Mouse (Mus musculus): ENCODE measurements at regions not wholly inside any gene's neighbourhood (a gene's known extent, or its start where the extent isn't known, plus 50 kb on each side); places are given as distances from the start of the nearest gene placed in this dataset.

GRCm38 (mm10) chrX:99233035-99233434 is 97.1 kb downstream of the Efnb1 start:
- no peak for ATAC-seq (replicated peaks; ENCODE audit: insufficient number of reproducible peaks, low FRiP score, low TSS enrichment, poor library complexity, severe bottlenecking)

- no peak for ATAC-seq (replicated peaks; ENCODE audit: insufficient number of reproducible peaks, low FRiP score, low TSS enrichment, poor library complexity, severe bottlenecking)
Observed at GRCm38 (mm10) chrX:99232331-99232730, 96.4 kb downstream of the Efnb1 start.

GRCm38 (mm10) chrX:99225111-99225752 is 89.3 kb downstream of the Efnb1 start:
- no peak for ATAC-seq (replicated peaks; ENCODE audit: insufficient number of reproducible peaks, low FRiP score, low TSS enrichment, poor library complexity, severe bottlenecking)

DNA sequence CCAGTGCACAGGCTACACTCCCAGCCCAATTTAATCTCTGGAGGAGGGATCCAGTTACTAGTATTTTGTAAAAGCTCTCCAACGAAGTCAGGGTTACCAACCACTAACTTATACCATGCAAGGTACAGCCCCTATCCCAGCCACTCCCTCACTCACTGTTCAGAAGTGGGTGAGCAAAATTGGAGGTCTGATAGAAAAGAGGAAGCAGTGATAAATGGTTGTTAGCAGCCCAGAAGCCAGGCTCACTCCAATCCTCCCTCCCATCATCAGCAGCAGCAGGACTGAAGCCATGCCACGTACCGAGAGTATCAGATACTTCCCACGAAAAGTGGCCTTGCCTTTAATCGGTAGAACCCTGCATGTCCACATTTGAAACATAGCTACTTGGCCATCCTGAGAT is 86.1 kb downstream of the Efnb1 start:
- ATAC-seq (replicated peaks; ENCODE audit: insufficient number of reproducible peaks, low FRiP score, low TSS enrichment, poor library complexity, severe bottlenecking) = no peak

- no peak for ATAC-seq (replicated peaks; ENCODE audit: insufficient number of reproducible peaks, low FRiP score, low TSS enrichment, poor library complexity, severe bottlenecking)
Observed at GRCm38 (mm10) chrX:99220674-99221455, 84.9 kb downstream of the Efnb1 start.

DNA sequence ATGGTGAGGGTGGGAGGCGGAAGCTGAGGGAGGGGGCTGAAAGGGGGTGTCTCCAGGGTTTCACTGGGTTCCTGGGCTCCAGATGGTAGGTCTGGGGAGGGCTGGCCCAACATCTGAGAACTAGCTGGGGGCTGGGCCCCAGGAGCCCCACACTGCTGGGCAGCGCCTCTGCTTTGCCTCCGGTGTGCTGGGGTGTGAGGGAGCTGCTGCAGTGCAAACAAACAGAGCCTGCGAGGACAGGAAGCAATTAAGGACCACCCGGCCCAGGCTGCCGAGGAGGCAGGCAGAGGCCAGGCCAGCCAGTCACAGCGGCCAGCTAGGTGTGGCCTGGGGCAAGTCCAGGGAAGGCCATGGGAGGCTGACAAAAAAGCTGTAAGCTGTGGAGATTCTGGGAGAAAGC is 82.3 kb downstream of the Efnb1 start:
- no peak for ATAC-seq (replicated peaks; ENCODE audit: insufficient number of reproducible peaks, low FRiP score, low TSS enrichment, poor library complexity, severe bottlenecking)

DNA sequence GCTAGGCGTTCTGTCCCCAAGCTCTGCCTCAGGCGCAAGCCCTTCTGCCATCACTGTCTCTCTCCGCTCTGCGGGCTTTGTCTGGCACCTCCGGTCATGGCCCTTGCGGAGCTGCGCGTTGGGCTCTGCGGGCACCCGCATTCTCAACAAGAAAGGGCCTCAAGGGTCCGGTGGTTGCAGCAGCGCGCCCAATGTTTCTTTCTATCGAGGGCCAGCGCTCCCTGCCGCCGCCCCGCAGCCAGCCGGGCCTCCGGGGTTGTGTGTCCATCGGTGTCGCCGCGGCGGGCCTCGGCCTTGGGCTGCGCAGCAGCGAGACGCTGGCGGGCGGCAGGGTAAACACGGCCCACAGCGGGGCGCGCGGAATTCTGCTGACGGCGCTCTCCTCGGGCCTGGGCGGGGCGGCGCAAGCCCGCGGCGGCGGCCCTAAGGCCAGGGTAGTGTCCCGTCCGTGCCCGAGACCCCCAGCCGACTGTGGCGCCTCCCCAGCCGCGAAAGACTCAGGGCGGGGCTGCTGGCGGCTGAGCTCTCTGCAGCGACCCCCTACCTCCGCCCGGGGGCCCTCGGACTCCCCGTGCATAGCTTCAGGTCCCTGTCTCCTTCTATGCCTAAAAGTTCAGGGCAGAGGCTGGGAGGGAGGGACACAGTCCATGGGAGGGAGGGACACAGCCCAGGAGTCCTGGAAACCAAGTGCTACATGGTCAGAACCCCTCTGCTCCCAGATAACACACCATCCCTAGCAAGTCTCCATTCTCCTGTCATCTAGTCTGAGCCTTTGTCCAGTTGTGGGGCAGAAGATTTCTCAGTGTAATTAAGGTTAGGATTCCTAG is 80.9 kb downstream of the Efnb1 start:
- no peak for ATAC-seq (replicated peaks; ENCODE audit: insufficient number of reproducible peaks, low FRiP score, low TSS enrichment, poor library complexity, severe bottlenecking)

GRCm38 (mm10) chrX:99215931-99216330 is 80.0 kb downstream of the Efnb1 start:
- no peak for ATAC-seq (replicated peaks; ENCODE audit: insufficient number of reproducible peaks, low FRiP score, low TSS enrichment, poor library complexity, severe bottlenecking)

DNA sequence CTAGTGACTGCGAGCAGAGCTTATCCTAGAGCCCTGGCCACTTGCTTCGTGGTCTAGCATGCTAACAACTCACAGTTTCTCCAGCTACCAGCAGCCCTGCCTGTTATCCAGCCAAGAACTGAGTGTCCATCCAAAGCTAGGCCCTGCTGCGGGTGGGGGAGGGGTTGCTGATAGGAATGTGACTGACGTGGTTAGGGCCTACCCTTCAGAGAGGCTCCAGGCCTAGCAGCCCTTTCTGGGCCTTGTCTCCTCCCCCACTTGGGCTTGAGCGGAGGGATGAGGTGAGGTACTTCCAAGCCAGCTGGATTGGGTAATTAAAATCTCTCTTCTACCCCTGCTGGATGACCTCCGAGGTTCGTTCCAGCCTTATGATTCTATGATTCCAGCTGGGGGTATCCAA is 79.2 kb downstream of the Efnb1 start:
- no peak for ATAC-seq (replicated peaks; ENCODE audit: insufficient number of reproducible peaks, low FRiP score, low TSS enrichment, poor library complexity, severe bottlenecking)

DNA sequence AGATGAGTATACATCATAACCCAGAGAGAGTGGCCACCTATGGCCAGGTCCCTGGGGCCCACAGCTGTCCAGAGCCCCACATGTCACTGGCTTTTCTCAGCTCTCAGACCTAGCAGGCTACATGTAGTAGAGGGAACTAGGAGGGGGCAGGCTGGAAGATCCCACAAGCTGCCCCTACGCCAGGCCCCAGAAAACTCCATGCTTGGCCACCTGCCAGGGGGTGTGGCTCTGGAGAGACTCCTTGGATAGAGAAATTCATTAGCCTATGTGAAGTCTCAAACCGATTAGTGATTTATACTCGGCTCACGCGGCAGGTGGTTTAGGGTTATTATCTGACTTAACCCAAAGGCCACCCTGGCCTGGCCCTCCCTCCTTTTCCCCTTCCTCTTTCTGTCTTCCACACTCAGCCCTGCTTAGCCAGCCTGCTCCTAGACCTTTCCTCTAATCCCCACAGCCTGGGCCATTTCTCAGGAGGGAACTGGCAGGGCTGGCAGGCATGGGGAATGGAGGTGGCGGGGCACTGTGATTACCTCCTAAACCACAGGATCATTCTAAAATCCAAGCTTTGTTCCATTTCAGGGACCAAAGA is 77.7 kb downstream of the Efnb1 start:
- ATAC-seq (replicated peaks; ENCODE audit: insufficient number of reproducible peaks, low FRiP score, low TSS enrichment, poor library complexity, severe bottlenecking) = no peak

DNA sequence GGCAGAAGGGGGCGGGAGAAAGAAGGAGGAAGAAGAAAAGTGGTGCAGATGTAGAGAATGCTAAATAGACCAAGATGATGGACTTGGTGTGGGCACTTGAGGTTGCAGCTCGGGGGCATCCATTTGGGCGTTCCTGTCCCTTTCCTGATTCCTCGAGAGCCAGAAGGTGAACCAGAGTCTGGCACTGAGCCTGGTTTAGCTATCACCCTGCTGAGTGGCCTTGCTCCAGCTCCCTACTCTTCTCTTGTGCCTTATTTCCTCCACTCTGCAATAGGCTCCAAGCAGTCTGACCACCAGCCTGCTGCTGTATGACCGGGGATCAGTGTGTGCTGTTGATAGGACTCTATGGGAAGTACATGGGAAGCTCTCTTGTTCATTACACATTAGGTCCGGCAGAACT is 68.1 kb downstream of the Efnb1 start:
- no peak for ATAC-seq (replicated peaks; ENCODE audit: insufficient number of reproducible peaks, low FRiP score, low TSS enrichment, poor library complexity, severe bottlenecking)

DNA sequence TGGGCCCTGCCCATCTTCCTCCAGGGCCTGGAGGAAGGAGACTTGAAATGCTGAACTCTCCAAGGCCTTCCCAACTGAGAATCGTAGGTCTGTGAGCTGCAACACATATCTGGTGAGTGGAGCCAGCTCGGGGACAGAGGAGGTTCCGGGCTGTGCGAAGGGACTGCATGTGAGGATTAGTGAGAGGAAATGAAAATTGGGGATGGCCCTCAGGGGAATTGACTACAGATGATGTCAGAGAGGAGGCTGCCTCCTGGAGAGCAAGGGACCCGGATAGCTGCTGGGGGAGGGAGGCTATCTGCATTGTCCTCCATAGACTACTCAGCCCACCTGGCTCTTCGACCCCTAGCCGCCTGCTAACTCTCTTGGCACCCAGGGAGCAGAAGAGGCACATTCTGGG is 65.2 kb downstream of the Efnb1 start:
- no peak for ATAC-seq (replicated peaks; ENCODE audit: insufficient number of reproducible peaks, low FRiP score, low TSS enrichment, poor library complexity, severe bottlenecking)

DNA sequence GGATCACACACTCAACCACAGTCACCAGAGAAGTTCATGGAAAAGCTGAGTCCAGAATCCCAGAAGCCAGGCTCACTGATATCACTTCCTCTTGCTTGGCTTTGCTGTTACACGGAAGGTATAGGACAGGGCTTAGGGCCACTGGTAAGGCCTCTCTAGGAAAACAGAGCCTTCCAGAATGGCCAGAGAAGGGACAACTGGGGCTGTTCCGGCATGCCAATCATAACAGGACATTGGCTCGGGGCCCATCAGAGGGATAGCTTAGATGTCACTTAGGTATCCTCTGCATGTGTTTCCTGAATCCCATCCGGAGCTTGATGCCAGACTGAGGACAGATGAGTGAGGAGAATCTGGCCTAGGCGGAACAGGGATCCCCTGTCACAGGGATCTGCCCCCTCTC is 63.7 kb downstream of the Efnb1 start:
- no peak for ATAC-seq (replicated peaks; ENCODE audit: insufficient number of reproducible peaks, low FRiP score, low TSS enrichment, poor library complexity, severe bottlenecking)

DNA sequence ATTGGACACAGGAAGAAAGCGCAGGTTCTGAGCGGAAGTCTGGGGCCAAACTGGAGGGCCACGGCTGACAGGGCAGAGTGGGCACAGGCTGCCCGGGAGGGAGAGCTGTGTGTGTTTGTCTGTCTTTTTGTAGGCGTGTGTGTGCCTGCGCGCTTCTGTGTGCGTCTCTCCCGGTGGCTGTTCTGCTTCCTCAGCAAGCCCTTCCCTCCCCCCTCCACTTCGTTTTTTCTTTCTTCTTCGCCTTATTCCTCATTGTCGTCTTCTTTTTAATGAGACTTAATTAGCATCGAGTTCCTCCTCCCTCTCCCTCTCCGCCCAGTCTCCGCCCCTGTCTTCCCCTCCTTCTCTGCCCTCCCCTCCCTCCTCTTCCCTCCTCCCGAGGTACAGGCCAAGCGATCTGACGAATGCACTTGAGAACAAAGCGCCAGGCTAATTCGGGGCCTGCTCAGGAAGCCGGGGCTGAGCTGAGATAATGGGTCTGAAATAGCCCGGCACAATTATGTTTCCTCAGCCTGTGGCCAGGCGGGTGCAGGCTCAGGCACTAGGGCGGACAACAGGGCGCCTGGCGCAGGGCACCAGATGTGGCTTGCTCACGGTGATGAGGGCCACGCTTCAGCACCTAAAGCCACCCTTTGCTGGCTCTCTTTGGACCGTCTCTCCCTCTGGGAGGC is 63.2 kb downstream of the Efnb1 start:
- peak; percentile 59; the same call in 1 of the 2 replicates for ATAC-seq (replicated peaks; ENCODE audit: insufficient number of reproducible peaks, low FRiP score, low TSS enrichment, poor library complexity, severe bottlenecking)

Measured in monocyte, adult 5-6 weeks (primary cell).